Mouse (Mus musculus) heart, postnatal 10 days (tissue): Measurements from ENCODE around the gene D630003M21Rik. TPM values are rescaled to one million over a fixed set of nuclear protein-coding genes. Genes with fewer than 3 reads are reported as not detected.

ENCODE experiments used
- DNase-seq, 2 experiments: peaks; one replicate each; pipeline ENCODE4 v3.0.0; 2021
- intact Hi-C: fragments of 180-260 bp; cut with DNase I; formaldehyde crosslinking; loops from one replicate; pipeline ENCODE4 v1.15.1; 2025
- total RNA-seq, 2 experiments: library from RNA; stranded (reverse); gene quantifications; 2 replicates each; pipeline ENCODE4 v1.2.3; 2021

The D630003M21Rik gene
- total RNA-seq, 2 experiments from 2014 or later, result 8.6 to 8.7 TPM

GRCm38 (mm10) chr2:158199281-158199680 is 29.7 kb downstream of the D630003M21Rik start:
- no peak for DNase-seq

GRCm38 (mm10) chr2:158198861-158199260 is 30.2 kb downstream of the D630003M21Rik start:
- DNase-seq, result no peak
- intact Hi-C loops, result no loop called here

More at GRCm38 (mm10) chr2:158199281-158199680, 29.7 kb downstream of the D630003M21Rik start:
- intact Hi-C loops, result no loop called here

GRCm38 (mm10) chr2:158197971-158198370 is 31.1 kb downstream of the D630003M21Rik start:
- no peak for DNase-seq
- intact Hi-C loops, result no loop called here

GRCm38 (mm10) chr2:158194945-158195640 is 33.9 kb downstream of the D630003M21Rik start:
- intact Hi-C loops, result no loop called here
- peak; percentile 52 to 64 for DNase-seq

GRCm38 (mm10) chr2:158193611-158194336 is 35.2 kb downstream of the D630003M21Rik start:
- intact Hi-C loops, result no loop called here

GRCm38 (mm10) chr2:158191098-158191497 is 37.9 kb downstream of the D630003M21Rik start:
- intact Hi-C loops, result no loop called here
- peak; percentile 72 for DNase-seq

More at GRCm38 (mm10) chr2:158193611-158194336, 35.2 kb downstream of the D630003M21Rik start:
- DNase-seq, result no peak

GRCm38 (mm10) chr2:158189451-158189850 is 39.6 kb downstream of the D630003M21Rik start:
- intact Hi-C loops, result no loop called here
- no peak for DNase-seq

- no peak for DNase-seq
- intact Hi-C loops, result no loop called here
These were observed 42.7 kb downstream of the D630003M21Rik start for GRCm38 (mm10) chr2:158186206-158186871.

GRCm38 (mm10) chr2:158183266-158183665 is 45.8 kb downstream of the D630003M21Rik start:
- intact Hi-C loops, result no loop called here
- DNase-seq, result no peak

- intact Hi-C loops, result no loop called here
These were observed 47.1 kb downstream of the D630003M21Rik start for GRCm38 (mm10) chr2:158181932-158182331.

GRCm38 (mm10) chr2:158180797-158181196 is 48.2 kb downstream of the D630003M21Rik start:
- peak; percentile 54 to 83 for DNase-seq
- intact Hi-C loops, result no loop called here

More at GRCm38 (mm10) chr2:158181932-158182331, 47.1 kb downstream of the D630003M21Rik start:
- DNase-seq, result no peak

- DNase-seq, result peak; percentile 78 to 82
- intact Hi-C loops, result no loop called here
These were observed 49.5 kb downstream of the D630003M21Rik start for GRCm38 (mm10) chr2:158179370-158180111.

- peak; percentile 84 to 88 for DNase-seq
- intact Hi-C loops, result no loop called here
These were observed 50.2 kb downstream of the D630003M21Rik start for GRCm38 (mm10) chr2:158178696-158179369.

- intact Hi-C loops, result no loop called here
- DNase-seq, result peak in 1 of 2 experiments; percentile 4
These were observed 50.9 kb downstream of the D630003M21Rik start for GRCm38 (mm10) chr2:158178139-158178538.

- intact Hi-C loops, result no loop called here
- DNase-seq, result no peak
These were observed 51.4 kb downstream of the D630003M21Rik start for GRCm38 (mm10) chr2:158177574-158177973.

- no peak for DNase-seq
- intact Hi-C loops, result no loop called here
These were observed 52.3 kb downstream of the D630003M21Rik start for GRCm38 (mm10) chr2:158176763-158177162.

GRCm38 (mm10) chr2:158175433-158175832 is 53.6 kb downstream of the D630003M21Rik start:
- intact Hi-C loops, result no loop called here
- DNase-seq, result peak in 1 of 2 experiments; percentile 11

GRCm38 (mm10) chr2:158174958-158175357 is 54.1 kb downstream of the D630003M21Rik start:
- intact Hi-C loops, result no loop called here
- peak in 1 of 2 experiments; percentile 20 for DNase-seq

GRCm38 (mm10) chr2:158174438-158174837 is 54.6 kb downstream of the D630003M21Rik start:
- peak in 1 of 2 experiments; percentile 4 for DNase-seq
- intact Hi-C loops, result no loop called here

- intact Hi-C loops, result no loop called here
- DNase-seq, result peak in 1 of 2 experiments; percentile 9
These were observed 58.6 kb downstream of the D630003M21Rik start for GRCm38 (mm10) chr2:158170394-158170793.
